Mouse (Mus musculus): ENCODE data around the gene Nfatc2. TPM values are rescaled to one million over a fixed set of nuclear protein-coding genes. Genes with fewer than 3 reads are reported as not detected.

Gene Nfatc2
- polyA plus RNA-seq, 1 experiment = 0.07 TPM

- H3K79me3 ChIP-seq (ENCODE audit: low read depth) = no peaks in the 10 kb centered on the region
- no peaks in the 10 kb centered on the region for H3K27me3 ChIP-seq (ENCODE audit: control insufficient read depth, insufficient read depth, insufficient read length)
- no peaks in the 10 kb centered on the region for H3K36me3 ChIP-seq (ENCODE audit: control insufficient read depth, insufficient read depth)
- H3K4me3 ChIP-seq (ENCODE audit: insufficient read depth, poor library complexity, severe bottlenecking) = no peak overlapping the region
- H3K79me2 ChIP-seq (ENCODE audit: control insufficient read depth, insufficient read depth) = no peaks in the 10 kb centered on the region
- H3ac ChIP-seq (ENCODE audit: control insufficient read depth, insufficient read length, low read depth) = no peak overlapping the region
- TF ChIP-seq CTCF (IDR thresholded peaks at IDR 0.05; ENCODE audit: control insufficient read depth, insufficient read depth, insufficient read length) = no peak
- no peak for TF ChIP-seq MAX (IDR thresholded peaks at IDR 0.05)
- no peak for TF ChIP-seq MYOD1 (IDR thresholded peaks at IDR 0.05; ENCODE audit: control insufficient read depth, insufficient read length, low read depth)
- TF ChIP-seq MYOG (IDR thresholded peaks at IDR 0.05; ENCODE audit: control insufficient read depth, extremely low read depth, insufficient read length) = no peak
- no peak for TF ChIP-seq USF1 (IDR thresholded peaks at IDR 0.05; ENCODE audit: low read depth)
- no peak for TF ChIP-seq CEBPB (IDR thresholded peaks at IDR 0.05; ENCODE audit: low read depth)
- no peak for TF ChIP-seq FOSL1 (IDR thresholded peaks at IDR 0.05; ENCODE audit: insufficient read depth, low read length, poor library complexity, severe bottlenecking)
Observed at GRCm38 (mm10) chr2:168580295-168580915, 21.1 kb downstream of the Nfatc2 start.

- H3K27me3 ChIP-seq (ENCODE audit: control insufficient read depth, insufficient read depth, insufficient read length) = no peaks in the 10 kb centered on the region
- H3ac ChIP-seq (ENCODE audit: control insufficient read depth, insufficient read length, low read depth) = peak overlapping the region; percentile 4
- TF ChIP-seq FOSL1 (IDR thresholded peaks at IDR 0.05; ENCODE audit: insufficient read depth, low read length, poor library complexity, severe bottlenecking) = peak; percentile 31
- TF ChIP-seq CEBPB (IDR thresholded peaks at IDR 0.05; ENCODE audit: low read depth) = no peak
- TF ChIP-seq MAX (IDR thresholded peaks at IDR 0.05) = no peak
- no peak for TF ChIP-seq MYOG (IDR thresholded peaks at IDR 0.05; ENCODE audit: control insufficient read depth, extremely low read depth, insufficient read length)
- no peaks in the 10 kb centered on the region for H3K79me3 ChIP-seq (ENCODE audit: low read depth)
- no peak overlapping the region for H3K4me3 ChIP-seq (ENCODE audit: insufficient read depth, poor library complexity, severe bottlenecking)
- H3K79me2 ChIP-seq (ENCODE audit: control insufficient read depth, insufficient read depth) = no peaks in the 10 kb centered on the region
- H3K36me3 ChIP-seq (ENCODE audit: control insufficient read depth, insufficient read depth) = no peaks in the 10 kb centered on the region
Observed at GRCm38 (mm10) chr2:168579601-168580130, 21.8 kb downstream of the Nfatc2 start.

GRCm38 (mm10) chr2:168579109-168579508 lies 22.3 kb downstream of the Nfatc2 start:
- H3ac ChIP-seq (ENCODE audit: control insufficient read depth, insufficient read length, low read depth) = no peak overlapping the region
- H3K36me3 ChIP-seq (ENCODE audit: control insufficient read depth, insufficient read depth) = no peaks in the 10 kb centered on the region
- H3K4me3 ChIP-seq (ENCODE audit: insufficient read depth, poor library complexity, severe bottlenecking) = no peak overlapping the region
- no peaks in the 10 kb centered on the region for H3K79me2 ChIP-seq (ENCODE audit: control insufficient read depth, insufficient read depth)
- H3K79me3 ChIP-seq (ENCODE audit: low read depth) = no peaks in the 10 kb centered on the region
- H3K27me3 ChIP-seq (ENCODE audit: control insufficient read depth, insufficient read depth, insufficient read length) = no peaks in the 10 kb centered on the region
- TF ChIP-seq CTCF (IDR thresholded peaks at IDR 0.05; ENCODE audit: control insufficient read depth, insufficient read depth, insufficient read length) = no peak
- no peak for TF ChIP-seq USF1 (IDR thresholded peaks at IDR 0.05; ENCODE audit: low read depth)
- no peak for TF ChIP-seq FOSL1 (IDR thresholded peaks at IDR 0.05; ENCODE audit: insufficient read depth, low read length, poor library complexity, severe bottlenecking)
- no peak for TF ChIP-seq MAX (IDR thresholded peaks at IDR 0.05)
- no peak for TF ChIP-seq MYOD1 (IDR thresholded peaks at IDR 0.05; ENCODE audit: control insufficient read depth, insufficient read length, low read depth)
- no peak for TF ChIP-seq MYOG (IDR thresholded peaks at IDR 0.05; ENCODE audit: control insufficient read depth, extremely low read depth, insufficient read length)
- no peak for TF ChIP-seq CEBPB (IDR thresholded peaks at IDR 0.05; ENCODE audit: low read depth)

- no peak for TF ChIP-seq MYOG (IDR thresholded peaks at IDR 0.05; ENCODE audit: control insufficient read depth, extremely low read depth, insufficient read length)
- no peak for TF ChIP-seq MAX (IDR thresholded peaks at IDR 0.05)
- TF ChIP-seq CEBPB (IDR thresholded peaks at IDR 0.05; ENCODE audit: low read depth) = no peak
- TF ChIP-seq CTCF (IDR thresholded peaks at IDR 0.05; ENCODE audit: control insufficient read depth, insufficient read depth, insufficient read length) = no peak
- no peak for TF ChIP-seq USF1 (IDR thresholded peaks at IDR 0.05; ENCODE audit: low read depth)
- TF ChIP-seq FOSL1 (IDR thresholded peaks at IDR 0.05; ENCODE audit: insufficient read depth, low read length, poor library complexity, severe bottlenecking) = no peak
- no peak for TF ChIP-seq MYOD1 (IDR thresholded peaks at IDR 0.05; ENCODE audit: control insufficient read depth, insufficient read length, low read depth)
- Histone ChIP-seq H3K4me3 (ENCODE audit: insufficient read depth, poor library complexity, severe bottlenecking) (no peak overlapping the region), H3ac (ENCODE audit: control insufficient read depth, insufficient read length, low read depth) (no peak overlapping the region), H3K27me3 (ENCODE audit: control insufficient read depth, insufficient read depth, insufficient read length) (no peaks in the 10 kb centered on the region), H3K79me3 (ENCODE audit: low read depth) (no peaks in the 10 kb centered on the region), H3K36me3 (ENCODE audit: control insufficient read depth, insufficient read depth) (no peaks in the 10 kb centered on the region), H3K79me2 (ENCODE audit: control insufficient read depth, insufficient read depth) (no peaks in the 10 kb centered on the region)
Observed at GRCm38 (mm10) chr2:168578132-168578531, 23.3 kb downstream of the Nfatc2 start.

- Histone ChIP-seq H3K4me3 (ENCODE audit: insufficient read depth, poor library complexity, severe bottlenecking) (no peak overlapping the region), H3K27me3 (ENCODE audit: control insufficient read depth, insufficient read depth, insufficient read length) (no peaks in the 10 kb centered on the region), H3K36me3 (ENCODE audit: control insufficient read depth, insufficient read depth) (no peaks in the 10 kb centered on the region), H3ac (ENCODE audit: control insufficient read depth, insufficient read length, low read depth) (no peak overlapping the region), H3K79me2 (ENCODE audit: control insufficient read depth, insufficient read depth) (no peaks in the 10 kb centered on the region), H3K79me3 (ENCODE audit: low read depth) (no peaks in the 10 kb centered on the region)
- TF ChIP-seq MAX (IDR thresholded peaks at IDR 0.05) (no peak), USF1 (IDR thresholded peaks at IDR 0.05; ENCODE audit: low read depth) (no peak), MYOD1 (IDR thresholded peaks at IDR 0.05; ENCODE audit: control insufficient read depth, insufficient read length, low read depth) (no peak), CEBPB (IDR thresholded peaks at IDR 0.05; ENCODE audit: low read depth) (no peak), FOSL1 (IDR thresholded peaks at IDR 0.05; ENCODE audit: insufficient read depth, low read length, poor library complexity, severe bottlenecking) (no peak), CTCF (IDR thresholded peaks at IDR 0.05; ENCODE audit: control insufficient read depth, insufficient read depth, insufficient read length) (no peak), MYOG (IDR thresholded peaks at IDR 0.05; ENCODE audit: control insufficient read depth, extremely low read depth, insufficient read length) (no peak)
Observed at GRCm38 (mm10) chr2:168577381-168577780, 24.1 kb downstream of the Nfatc2 start.

Data from C2C12 (cell line).